Mouse (Mus musculus): ENCODE results near the gene Grik4.

Gene Grik4

DNA sequence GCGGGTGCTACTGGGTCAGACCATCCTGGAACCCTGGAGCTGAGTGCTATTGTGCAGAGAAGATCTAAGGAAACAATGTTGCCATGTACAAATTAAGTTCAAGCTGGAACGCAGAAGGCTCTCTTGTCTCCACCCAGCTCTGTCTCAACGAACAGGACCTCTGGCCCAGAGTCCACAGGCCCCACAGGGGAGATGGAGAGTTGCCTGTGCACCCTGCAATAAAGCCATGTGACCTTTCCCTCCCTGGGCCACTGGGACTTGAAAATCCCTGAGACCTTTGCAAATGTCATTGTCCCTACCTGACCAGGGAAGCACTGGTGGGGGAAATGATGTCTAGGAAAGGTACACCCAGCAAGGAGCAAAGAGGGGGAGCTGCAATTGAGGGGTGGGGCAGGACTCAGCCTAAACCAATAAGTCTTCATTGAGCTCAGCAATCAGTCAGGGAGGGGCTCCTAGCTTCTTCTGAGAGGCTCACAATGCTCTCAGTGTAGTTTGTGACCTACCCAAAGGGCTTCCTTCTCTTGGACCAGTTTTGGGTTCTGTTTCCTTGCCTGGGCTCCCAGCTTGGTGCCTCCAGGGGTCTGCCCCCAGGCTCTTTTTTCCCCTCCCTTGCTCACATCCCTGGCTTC is 187.2 kb downstream of the Grik4 start:
- no peak for DNase-seq (ENCODE audit: extremely low read depth, insufficient read length, low spot score)

DNA sequence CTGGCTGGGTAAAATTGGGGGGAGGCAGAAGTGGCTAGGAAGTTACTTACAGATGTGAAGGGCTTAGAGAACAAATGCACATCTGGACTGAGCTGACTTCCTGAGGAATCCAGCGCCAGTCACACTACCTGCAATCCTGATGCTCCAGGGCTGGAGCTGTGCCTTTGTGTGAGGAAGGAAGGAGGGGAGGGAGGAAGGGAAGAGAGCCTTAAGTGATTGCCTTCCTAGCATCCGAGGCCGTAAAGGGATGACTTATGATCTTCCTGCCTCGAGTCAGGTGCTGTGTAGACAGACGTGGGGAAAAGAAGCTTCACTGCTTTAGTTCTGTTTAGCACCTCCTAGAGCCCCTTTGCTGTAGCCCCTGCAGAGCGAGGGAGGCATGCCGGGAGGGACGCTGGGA is 189.6 kb downstream of the Grik4 start:
- DNase-seq (ENCODE audit: extremely low read depth, insufficient read length, low spot score): no peak

DNA sequence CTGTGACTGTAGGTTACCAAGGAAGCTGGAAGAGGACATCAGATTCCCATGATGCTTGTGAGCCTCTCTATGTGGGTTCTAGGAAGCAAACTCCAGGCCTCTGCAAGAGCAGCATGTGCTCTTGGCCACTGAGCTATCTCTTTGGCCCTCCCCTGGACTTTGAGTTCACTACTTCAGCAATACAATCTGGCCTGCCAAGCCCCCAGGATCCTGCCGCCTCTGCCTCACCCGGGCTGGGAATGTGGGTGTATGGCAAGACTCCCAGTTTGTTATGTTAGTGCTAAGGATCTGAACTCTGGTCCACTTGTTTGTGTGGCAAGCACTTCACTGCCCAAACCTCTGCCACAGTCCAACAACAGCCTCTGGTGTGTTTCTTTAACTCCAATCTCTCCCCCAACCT is 193.1 kb downstream of the Grik4 start:
- no peak for DNase-seq (ENCODE audit: extremely low read depth, insufficient read length, low spot score)

DNA sequence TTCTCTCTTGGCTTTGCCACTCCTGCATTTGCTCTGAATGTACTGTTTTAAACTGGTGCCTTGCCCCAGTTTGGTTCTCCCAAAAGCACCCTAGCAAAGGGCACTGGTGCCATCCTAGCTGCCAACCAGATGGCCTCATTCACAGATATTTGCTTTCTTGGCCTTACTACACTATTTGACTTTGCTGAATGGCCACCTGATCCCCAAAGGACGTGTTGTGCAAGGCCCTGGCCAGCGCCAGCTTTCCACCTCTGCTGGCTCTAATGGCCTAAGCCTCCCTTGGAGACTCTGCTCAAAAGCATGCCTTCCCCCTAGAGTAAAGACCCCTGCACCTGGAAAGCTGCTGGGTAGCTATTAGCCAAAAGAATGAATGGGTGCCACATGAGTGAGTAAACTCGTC is 194.1 kb downstream of the Grik4 start:
- DNase-seq (ENCODE audit: extremely low read depth, insufficient read length, low spot score): no peak

DNA sequence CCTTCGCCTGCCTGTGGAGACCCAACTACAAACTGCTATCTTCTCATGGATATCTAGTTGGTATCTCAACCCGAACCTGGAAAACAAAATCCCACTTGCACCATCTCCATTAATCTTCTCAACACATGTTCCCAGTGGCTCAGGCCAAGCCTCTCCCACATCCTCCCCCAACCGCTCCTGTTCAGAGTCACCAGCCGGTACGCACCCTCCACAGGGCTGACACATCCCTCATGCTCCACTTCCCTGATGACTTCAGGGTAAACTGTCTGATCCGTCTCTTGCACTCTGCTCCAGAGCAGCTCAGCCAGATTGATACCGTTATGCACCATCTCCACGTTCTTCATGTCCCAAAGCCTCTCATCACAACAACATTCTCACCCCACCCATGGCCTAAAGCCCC is 198.3 kb downstream of the Grik4 start:
- DNase-seq (ENCODE audit: extremely low read depth, insufficient read length, low spot score): no peak

DNA sequence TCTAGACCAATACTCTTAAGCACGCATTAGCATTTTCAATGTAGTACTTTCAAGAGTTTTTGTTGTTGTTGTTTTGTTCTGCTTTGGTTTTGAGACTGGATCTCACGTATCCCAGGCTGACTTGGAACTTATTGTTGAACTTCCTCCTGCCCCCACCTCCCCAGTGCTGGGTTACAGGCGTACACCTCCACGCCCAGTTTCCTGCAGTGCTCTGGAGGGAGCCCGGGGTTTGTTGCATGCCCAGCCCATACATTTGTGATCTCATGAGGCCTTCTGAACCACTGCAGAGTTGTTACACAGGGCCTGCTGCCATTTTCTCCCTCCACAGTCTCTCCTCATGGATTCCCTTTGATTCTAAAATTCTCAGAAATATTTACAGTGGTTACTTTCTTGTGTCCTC is 201.9 kb downstream of the Grik4 start:
- no peak for DNase-seq (ENCODE audit: extremely low read depth, insufficient read length, low spot score)

DNA sequence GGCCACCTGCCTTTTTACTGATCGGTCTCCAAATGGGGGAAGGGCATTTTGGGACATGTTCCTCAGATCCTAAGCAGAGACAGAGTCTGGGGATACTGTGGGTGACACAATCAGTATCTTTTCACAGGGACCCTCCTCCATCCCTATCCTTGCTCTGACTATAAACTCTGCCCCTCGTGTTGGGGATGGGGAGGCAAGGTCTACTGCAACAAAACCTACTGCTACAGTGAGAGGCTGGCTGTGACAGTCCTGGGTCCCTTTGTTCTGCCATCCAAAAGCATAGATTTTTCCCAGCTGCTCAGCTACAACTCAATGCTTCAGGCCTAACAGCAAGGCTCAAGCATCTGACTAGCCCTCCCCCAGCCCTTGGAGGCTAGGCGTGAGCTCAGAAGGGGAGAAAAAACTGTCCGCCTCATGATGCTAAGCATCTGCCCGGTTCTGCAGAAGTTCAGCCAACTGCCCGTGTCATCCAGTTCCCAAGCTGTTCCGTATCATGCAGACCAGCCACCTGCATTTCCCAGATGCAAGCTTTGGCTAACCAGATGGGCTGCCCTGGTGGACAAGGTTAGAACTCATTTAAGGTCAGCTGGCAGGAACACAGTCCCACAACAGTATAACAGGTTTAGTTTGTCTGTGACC is 207.5 kb downstream of the Grik4 start:
- no peak for DNase-seq (ENCODE audit: extremely low read depth, insufficient read length, low spot score)

DNA sequence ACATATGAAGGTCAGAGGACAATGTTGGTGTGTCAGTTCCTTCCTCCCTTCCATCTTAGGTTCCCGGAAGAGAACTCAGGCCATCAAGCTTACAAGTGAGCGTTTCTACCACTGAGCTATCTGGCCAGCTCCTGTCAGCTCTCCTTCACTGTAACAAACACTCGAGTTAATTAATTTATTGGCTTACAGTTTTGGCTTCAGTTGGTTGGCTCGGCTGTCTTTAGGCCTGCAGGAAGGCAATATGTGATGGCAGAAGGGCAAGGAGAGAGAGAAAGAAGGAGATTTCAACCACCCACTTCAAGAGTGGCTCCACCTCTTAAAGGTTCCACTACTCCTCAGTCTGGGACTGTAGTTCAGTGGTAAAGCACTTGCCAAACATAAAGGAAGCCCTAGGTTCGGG is 209.2 kb downstream of the Grik4 start:
- no peak for DNase-seq (ENCODE audit: extremely low read depth, insufficient read length, low spot score)

DNA sequence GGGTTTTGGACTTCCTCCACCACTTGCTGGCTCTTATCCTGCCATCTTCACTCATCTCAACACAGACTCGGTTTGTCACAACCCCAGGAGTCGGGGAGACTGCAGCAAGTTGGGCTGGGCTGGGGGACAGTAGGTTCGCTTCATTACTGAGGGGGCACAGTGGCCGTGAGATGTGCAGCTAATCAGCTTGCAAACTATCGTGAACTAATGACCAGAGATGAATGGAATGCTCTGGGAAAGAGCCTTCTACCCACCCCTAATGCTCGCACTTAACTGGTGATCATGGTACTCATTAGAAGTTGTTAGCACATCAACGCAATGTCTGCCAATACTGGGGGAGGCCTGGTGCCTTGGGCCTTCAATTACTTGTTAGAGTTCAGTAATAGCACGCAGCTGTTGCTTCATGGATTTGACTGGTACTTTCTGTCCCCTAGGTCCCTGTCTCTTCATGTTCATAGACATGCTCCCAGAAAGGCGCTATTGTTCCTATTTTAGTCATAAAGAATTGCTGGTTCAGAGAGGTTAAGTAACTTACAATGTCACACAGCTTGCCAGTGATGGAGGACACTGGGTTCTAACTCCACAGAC is 211.5 kb downstream of the Grik4 start:
- no peak for DNase-seq (ENCODE audit: extremely low read depth, insufficient read length, low spot score)

DNA sequence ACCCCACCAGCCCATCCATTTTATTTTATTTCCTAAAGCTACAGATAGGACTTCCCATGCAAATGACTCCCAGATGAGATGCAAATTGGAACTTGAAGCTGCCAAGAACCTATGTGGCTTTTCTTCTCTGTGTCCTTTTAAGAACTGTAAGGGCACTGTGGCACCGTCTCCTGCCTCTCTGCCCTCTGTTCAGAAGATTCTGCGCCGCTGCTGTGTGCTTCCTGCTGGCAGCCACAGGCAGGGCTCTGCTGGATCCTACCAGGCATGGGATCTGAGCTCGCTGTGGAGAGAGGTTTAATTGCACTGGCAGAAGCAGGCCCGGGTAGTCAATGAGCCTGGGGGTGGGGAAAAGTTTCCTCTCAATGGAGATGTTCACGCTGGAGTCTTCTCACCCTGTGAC is 215.8 kb downstream of the Grik4 start:
- no peak for DNase-seq (ENCODE audit: extremely low read depth, insufficient read length, low spot score)

DNA sequence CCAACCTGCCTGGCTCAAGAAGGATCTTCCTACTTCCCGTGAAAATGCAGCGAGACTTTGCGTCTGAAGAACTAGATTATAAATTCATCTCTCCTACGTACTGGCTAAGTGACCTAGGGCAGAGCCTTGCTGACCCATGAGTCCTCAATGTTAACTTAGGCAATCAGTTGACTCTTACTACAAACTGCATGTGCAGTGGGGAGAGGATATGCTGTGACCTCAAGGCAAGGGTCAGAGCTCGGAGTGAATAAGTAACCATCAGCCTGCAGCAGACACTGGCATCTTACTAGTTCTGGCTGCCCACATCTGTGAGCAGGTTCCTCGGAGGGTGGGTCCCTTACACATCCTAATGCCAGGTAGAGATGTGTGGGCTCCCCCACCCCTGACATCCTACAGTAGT is 216.6 kb downstream of the Grik4 start:
- DNase-seq (ENCODE audit: extremely low read depth, insufficient read length, low spot score): no peak

DNA sequence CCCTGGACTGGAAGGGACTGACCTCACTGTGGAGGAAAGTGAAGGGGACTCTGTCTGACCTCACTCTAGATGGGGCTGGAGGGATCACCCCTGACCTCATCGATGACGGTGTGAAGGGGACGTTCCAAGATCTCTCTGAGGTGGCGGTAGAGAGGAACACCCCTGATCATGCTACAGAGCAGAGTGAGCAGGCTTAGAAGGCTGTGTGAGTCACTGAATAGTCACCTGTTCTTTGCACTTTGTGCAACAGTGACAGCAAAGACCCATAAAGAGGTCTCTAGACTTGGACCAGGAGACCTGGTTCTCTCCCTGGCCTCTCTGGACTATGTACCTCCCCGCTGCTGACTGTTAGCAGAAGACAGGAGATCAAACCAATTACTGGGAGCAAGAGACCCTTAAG is 217.1 kb downstream of the Grik4 start:
- no peak for DNase-seq (ENCODE audit: extremely low read depth, insufficient read length, low spot score)

DNA sequence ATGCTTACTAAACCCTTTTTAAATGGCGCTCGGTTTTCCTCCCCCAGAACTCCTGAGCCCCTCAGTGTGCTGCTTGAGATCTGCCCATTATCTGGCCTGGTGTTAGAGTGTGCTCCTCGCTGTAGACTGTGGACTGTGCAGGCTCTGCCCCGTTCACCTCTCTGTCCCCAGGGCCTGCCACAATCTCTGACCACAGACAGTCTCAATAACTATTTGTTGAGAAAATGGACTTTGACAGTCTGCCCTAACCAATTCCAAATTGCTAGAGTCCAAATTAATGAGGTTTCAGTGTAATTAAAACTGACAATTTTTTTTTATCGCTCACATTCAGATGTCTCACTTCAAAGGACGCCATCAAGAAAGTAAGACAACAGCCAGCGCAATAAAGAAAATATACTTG is 220.2 kb downstream of the Grik4 start:
- DNase-seq (ENCODE audit: extremely low read depth, insufficient read length, low spot score): no peak

DNA sequence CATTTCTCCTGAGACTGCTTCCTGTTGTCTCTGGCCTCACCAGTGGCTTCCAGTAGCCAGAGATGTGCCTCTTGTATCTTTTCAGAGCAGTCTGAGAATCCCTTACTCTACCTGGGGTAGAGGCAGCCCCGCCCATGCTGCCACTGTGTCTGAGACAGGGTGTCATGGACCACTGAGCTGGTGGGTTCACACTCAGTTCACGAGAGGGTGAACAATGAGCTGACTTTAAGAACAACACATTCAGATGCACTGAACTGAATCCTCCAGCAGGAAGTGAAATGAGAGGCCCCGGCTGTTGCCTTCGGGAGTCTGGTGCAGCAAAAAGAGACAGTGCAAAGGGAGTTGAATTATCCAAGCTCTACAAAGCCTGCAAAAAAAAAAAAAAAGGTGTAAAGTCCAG is 221.8 kb downstream of the Grik4 start:
- no peak for DNase-seq (ENCODE audit: extremely low read depth, insufficient read length, low spot score)

DNA sequence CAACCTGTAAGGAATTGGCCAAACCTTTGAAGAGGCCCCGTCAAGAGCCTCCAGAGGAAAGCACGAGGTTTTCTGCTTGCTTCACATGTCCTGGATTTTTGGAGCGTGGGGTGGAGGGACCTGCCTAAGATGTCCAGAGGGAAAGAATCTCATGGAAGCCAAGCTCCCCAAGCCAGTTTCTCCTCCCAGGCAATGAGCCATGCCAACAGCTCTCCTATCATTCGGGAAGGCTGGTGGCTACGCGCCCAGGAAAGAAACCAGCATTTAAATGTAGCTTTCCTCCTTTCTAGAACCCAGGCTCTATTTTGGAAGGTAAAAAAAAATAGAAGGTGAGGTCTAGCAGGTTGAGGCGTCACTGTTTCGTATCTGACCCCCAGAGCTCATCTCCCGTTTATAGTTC is 222.6 kb downstream of the Grik4 start:
- DNase-seq (ENCODE audit: extremely low read depth, insufficient read length, low spot score): no peak

DNA sequence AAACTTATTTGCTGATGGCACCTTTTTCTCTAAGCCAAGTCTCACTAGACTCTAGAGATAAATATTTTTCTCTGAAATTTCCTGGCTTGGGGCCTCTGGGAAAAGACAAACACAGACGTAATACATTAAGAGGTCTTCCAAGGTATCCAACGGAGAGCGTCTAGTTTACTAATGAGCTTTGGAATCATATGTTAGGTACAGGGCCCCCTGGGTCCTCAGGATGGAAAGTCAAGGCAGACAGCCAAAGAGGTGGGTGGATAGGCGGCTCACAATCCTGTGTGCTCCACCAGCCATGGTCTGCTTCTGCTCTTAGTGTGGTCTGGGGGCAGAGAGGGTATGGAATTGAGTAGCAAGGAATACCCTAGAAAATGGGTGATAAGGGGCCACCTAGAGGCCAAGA is 223.1 kb downstream of the Grik4 start:
- no peak for DNase-seq (ENCODE audit: extremely low read depth, insufficient read length, low spot score)

DNA sequence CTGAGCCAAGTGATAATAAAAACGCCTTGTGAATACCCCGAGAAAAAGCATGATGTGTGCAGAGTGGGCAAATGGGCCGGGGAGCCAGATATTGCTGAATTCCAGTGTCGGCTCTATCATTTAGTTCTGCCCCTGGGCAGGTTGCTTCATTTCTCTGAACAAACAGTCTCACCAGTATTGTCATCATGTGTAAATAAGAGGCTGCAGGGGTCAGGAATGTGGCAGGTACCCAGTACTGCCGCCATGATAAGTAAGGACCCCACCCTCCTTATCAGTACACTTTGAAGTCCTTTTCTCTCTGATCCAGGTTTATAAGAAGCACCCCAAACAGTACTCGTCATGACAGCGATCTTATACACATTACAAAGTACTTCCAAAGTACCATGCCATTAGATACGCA is 230.4 kb downstream of the Grik4 start:
- no peak for DNase-seq (ENCODE audit: extremely low read depth, insufficient read length, low spot score)

DNA sequence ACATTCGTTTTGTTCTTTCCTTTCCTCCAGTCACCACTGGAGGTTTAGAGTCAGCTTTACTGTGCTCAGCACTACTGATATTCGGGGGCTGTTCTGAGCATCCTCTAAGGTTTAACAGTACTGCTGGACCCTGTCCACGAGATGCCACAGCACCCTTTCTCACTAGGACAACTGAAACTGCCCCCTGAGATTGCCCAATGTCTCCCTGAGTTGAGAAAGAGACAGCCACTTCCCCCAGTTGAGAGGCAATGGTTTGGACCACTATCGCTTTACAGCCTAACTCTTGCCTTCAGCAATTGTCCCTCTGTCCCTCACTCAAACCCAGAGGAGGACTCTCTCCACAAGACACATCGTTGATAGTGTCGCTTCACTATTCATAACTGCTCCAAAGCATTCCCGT is 238.4 kb downstream of the Grik4 start:
- DNase-seq (ENCODE audit: extremely low read depth, insufficient read length, low spot score): no peak

DNA sequence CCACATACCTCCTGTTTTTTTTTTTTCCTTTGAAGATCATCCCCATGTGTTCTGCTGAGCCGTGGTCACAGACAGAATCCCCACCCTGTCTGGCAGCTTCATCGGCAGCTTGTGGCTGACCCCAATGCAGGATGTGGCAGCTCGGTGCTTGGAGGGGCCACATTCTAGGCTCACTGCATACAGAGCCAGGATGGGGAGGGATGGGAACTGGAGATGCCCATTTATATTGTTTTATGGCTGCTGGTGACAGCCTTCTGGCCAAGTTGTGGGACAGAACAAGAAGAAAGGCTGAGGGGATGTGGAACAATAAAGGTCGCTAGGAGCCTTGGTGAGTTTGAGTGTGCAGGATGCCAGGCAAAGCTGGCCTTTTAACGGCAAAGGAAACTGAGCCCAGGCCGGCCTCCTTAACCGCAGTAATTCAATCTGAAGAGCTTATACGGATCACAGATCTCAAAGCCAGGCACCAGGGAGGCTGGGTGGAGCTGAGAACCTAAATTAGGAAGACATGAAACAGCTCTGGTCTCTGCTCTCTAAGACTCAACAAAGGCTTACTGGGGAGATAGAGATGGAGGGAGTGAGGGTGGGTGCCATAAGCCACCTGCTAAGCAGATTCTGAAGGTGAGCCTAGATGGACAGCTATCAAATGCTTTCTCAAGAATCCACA is 241.0 kb downstream of the Grik4 start:
- no peak for DNase-seq (ENCODE audit: extremely low read depth, insufficient read length, low spot score)

DNA sequence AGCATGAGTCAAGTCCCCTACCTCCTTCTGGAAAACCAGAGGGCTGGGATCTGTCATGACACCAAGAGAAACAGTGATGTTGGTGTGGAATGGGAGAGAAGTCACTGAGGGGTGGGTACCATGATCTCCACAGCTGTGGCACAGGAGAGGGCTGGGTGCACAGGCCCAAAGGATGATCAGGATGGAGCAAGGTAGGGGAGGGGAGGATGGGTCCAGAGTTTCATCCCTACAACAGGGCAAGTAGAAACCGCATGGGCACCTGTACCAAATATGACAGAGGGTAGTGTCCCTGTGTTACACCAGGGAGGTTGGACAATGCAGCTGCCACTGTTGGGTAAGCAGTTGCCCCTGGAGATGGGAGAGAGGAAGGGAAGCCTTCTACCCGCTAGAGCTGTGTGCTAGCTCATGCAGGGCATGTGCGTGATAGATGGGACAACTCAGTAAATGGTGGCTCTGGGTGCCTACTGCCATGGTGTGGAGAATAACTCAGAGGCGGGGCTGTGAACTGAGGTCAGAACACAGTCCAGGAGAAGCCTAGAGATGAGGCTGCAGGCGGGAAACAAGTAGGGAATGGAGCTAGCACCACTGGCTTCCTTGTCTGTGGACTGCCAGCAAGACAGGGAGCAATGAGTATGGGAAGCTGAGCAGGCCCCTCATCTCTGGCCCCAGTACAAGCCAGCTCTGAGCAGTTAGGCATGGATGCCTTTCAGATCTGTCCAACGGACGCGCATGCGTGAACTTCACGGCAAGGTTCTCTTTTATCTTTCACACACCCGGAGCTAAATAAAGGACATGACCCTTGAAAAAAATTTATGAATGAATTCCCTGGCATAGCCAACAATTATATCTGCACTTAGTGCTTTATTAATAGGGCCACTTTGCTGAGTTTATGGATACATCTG is 241.8 kb downstream of the Grik4 start:
- DNase-seq (ENCODE audit: extremely low read depth, insufficient read length, low spot score): no peak

DNA sequence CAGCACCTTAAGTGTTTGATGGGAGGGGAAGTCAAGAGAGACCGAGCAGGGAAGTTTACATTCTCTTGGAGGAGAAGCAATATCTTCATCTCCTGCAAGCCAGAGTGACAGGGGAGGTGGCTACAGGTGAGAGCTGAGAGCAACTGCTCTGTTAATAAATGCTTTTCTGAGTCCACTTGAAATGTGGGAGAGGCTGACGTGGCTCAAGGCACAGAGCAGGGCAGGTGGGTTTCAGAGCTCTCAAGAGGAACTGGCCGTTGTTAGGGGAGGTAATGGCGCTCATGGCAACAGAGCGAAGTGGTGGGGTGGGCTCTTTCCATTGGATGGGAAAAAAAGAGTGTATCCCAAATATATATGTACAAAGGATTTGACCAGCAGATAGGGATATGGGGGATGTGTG is 242.6 kb downstream of the Grik4 start:
- no peak for DNase-seq (ENCODE audit: extremely low read depth, insufficient read length, low spot score)

All from 3134 (cell line).